Mouse (Mus musculus) stomach, postnatal 0 days (tissue): ENCODE measurements around the gene Ankrd39.

Experiments
- CTCF ChIP-seq: IDR thresholded peaks from 2 replicates; pipeline ENCODE4 v1.5.1; 2016; ENCODE audit warnings: antibody characterized with exemption, low read depth, mild to moderate bottlenecking, moderate library complexity
- EP300 ChIP-seq: optimal IDR thresholded peaks from 2 replicates; pipeline ENCODE3; 2016; ENCODE audit warnings: antibody characterized with exemption

DNA sequence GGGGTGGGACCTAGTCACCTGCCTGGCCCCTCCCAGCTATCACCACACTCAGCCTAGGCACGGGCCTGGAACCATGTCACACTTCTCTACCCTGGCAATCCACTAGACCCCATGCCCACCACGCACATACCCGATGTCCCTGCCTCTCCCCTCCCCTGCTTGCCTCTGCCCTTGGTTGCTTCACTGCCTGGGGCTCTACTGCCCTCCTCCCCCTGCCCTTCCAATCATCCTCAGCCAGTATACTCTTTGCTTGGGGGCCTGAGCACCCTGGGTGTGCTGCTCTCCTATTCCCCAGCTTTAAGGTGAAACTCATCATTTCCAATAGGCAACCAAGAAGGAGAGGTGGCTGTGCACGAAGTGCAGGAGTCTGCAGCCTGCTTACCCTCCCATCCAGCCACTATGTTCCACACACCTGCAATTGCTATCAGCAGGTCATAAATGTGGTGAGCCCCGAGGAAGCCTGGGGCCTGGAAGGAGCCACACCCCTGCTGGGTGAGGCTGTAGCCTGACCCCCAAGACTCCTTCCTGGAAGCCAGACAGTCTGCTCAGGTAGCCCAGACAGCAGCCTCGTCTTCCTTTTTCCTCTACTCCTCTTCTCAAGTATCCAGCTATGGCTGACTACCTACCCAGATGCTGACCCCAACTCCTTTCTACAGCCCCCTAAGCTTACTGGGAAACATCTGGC lies 29.9 kb upstream of the Ankrd39 start:
- TF ChIP-seq CTCF: no peak
- no peak for TF ChIP-seq EP300
